Comparison of ENCODE assay signal across 16 mouse cellular contexts in the genomic region with DNA sequence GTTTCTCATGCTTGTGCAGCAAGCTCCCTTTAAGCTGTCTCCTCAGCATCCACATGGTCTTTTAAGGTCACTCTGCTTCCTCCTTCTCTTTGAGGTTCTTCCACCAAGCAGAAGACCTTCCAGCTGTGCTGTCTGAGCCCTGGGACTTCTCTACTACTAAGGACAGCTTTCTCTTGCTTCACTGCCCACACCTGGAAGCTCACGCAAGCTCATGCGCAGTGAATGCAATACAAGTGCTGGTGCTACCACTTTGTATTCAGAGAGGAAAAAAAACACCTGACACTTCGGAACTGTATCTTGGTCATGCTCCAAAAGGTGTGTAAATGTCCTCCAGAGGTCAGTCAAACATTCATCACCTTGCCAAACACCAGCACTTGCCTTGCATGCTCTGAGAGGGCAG.
DNase-seq lines count a peak whose midpoint lies in the region; TF ChIP-seq lines count a peak whose summit lies in the region.
"Had no signal": no experiment of that assay in that cellular context is flagged by ENCODE, and none has a peak within 500 bp of the region (broad histone marks: within the 10 kb centered on the region; RNA-seq: fewer than 3 reads in every experiment).

No protein-coding gene starts in this region.

- peaks cover 9 to 24% of the 10 kb centered on the region in 2 experiments; a peak in 3 of 4 replicates for H3K4me1 ChIP-seq in CH12.LX (ENCODE audit: control insufficient read depth in 1 of 2, insufficient read depth in 2 of 2)

- no peaks in the 10 kb centered on the region for H3K79me2 ChIP-seq in CH12.LX (replicated peaks; ENCODE audit: control insufficient read depth, extremely low read depth, insufficient read depth, poor library complexity, severe bottlenecking)

- no peaks in the 10 kb centered on the region for H3K36me3 ChIP-seq in CH12.LX (replicated peaks in 1 of 2; ENCODE audit: control insufficient read depth in 1 of 2, insufficient read depth in 1 of 2, low read length in 1 of 2)
- H3K36me3 ChIP-seq: G1E had no signal

- no peak overlapping the region for H3K4me3 ChIP-seq in CH12.LX (replicated peaks in 1 of 3; ENCODE audit: low read depth in 2 of 3, low read length in 2 of 3, poor library complexity in 1 of 3)

- H3K9me3 ChIP-seq in CH12.LX (replicated peaks; ENCODE audit: low read length): peaks cover 2% of the 10 kb centered on the region
- H3K9me3 ChIP-seq: G1E had no signal

- DNase-seq in CH12.LX (ENCODE audit: extremely low read depth): peak; percentile 53
- no peak for DNase-seq in testis, postnatal 14 days (ENCODE audit: low spot score)
- DNase-seq: adrenal gland, adult 2 months; adrenal gland, adult 8-10 months; adrenal gland, postnatal 10 days; adrenal gland, postnatal 14 days; adrenal gland, postnatal 25 days; adrenal gland, postnatal 36 days; B cell, adult 2 months; cerebellum, adult 11 months; cerebellum, adult 11-12 months; cerebellum, adult 18-20 months; cerebellum, adult 2 months; cerebellum, adult 8-10 months had no signal

- TF ChIP-seq EP300 in CH12.LX (IDR thresholded peaks at IDR 0.05; ENCODE audit: low read length): no peak

- TF ChIP-seq CTCF in CH12.LX (conservative IDR thresholded peaks at IDR 0.05 in 1 of 2, IDR thresholded peaks at IDR 0.05 in 1 of 2; ENCODE audit: low read depth in 2 of 2, low read length in 2 of 2): 0 out of 4 replicates have a peak, but pooled peaks of 1 of the 2 experiments have one; percentile 14

- dilution Hi-C loops in CH12.LX (cut with MboI; ENCODE audit: extremely low pct_ligation_motif_present, extremely low pct_unique_long_range_greater_than_20kb, low sequenced_read_pairs): no loop called here

- 0 out of 2 replicates have a peak overlapping the region, but pooled peaks have one; percentile 28 for H3K27ac ChIP-seq in CH12.LX (ENCODE audit: insufficient read depth, low read depth)

- no peak for TF ChIP-seq POLR2A in CH12.LX (IDR thresholded peaks at IDR 0.05; ENCODE audit: low read depth, low read length)

- no peak overlapping the region for H3K9ac ChIP-seq in CH12.LX (ENCODE audit: insufficient read depth, low read depth)

- no peak; the same call in 1 of the 2 replicates for TF ChIP-seq RAD21 in CH12.LX (IDR thresholded peaks at IDR 0.05; ENCODE audit: low read depth, low read length)

- H3K4me2 ChIP-seq in CH12.LX (ENCODE audit: insufficient read depth, low read depth, poor library complexity, severe bottlenecking): no peak overlapping the region

- in situ Hi-C loops in CH12.LX (cut with MboI; ENCODE audit: low pct_ligation_motif_present, low pct_unique_long_range_greater_than_20kb, low sequenced_read_pairs): no loop called here

- no peaks in the 10 kb centered on the region for H3K27me3 ChIP-seq in CH12.LX (replicated peaks)
- H3K27me3 ChIP-seq: Patski had no signal

TF ChIP-seq in CH12.LX, 34 proteins besides CTCF, POLR2A, EP300 and RAD21:
- TF ChIP-seq MAZ (IDR thresholded peaks at IDR 0.05; ENCODE audit: low read depth, low read length) (no peak), E2F4 (IDR thresholded peaks at IDR 0.05; ENCODE audit: insufficient replicate concordance, low read depth, low read length) (no peak), ZKSCAN1 (IDR thresholded peaks at IDR 0.05; ENCODE audit: borderline replicate concordance, low read depth, low read length) (no peak), BHLHE40 (IDR thresholded peaks at IDR 0.05; ENCODE audit: low read depth, low read length) (0 out of 2 replicates have a peak, but pooled peaks have one; percentile 34), ZMIZ1 (IDR thresholded peaks at IDR 0.05; ENCODE audit: low read depth, low read length) (no peak), TCF12 (IDR thresholded peaks at IDR 0.05; ENCODE audit: low read depth, low read length) (0 out of 2 replicates have a peak, but pooled peaks have one; percentile 10), CHD1 (IDR thresholded peaks at IDR 0.05; ENCODE audit: low read depth, low read length) (no peak), PAX5 (IDR thresholded peaks at IDR 0.05; ENCODE audit: low read length) (no peak), JUND (conservative IDR thresholded peaks at IDR 0.05; ENCODE audit: low read depth, low read length) (no peak), SMC3 (IDR thresholded peaks at IDR 0.05; ENCODE audit: low read depth, low read length) (0 out of 2 replicates have a peak, but pooled peaks have one; percentile 11), USF2 (conservative IDR thresholded peaks at IDR 0.05; ENCODE audit: low read depth, low read length) (no peak), POLR2AphosphoS2 (IDR thresholded peaks at IDR 0.05; ENCODE audit: low read depth, low read length) (no peak), TBP (conservative IDR thresholded peaks at IDR 0.05; ENCODE audit: low read depth, low read length) (no peak), ZNF384 (IDR thresholded peaks at IDR 0.05; ENCODE audit: low read depth, low read length) (peak; percentile 34; the same call in 1 of the 2 replicates), RCOR1 (conservative IDR thresholded peaks at IDR 0.05; ENCODE audit: low read depth, low read length) (no peak), JUN (IDR thresholded peaks at IDR 0.05; ENCODE audit: insufficient read depth, low read depth, low read length) (no peak), ZC3H11A (IDR thresholded peaks at IDR 0.05; ENCODE audit: low read depth, low read length) (no peak), CHD2 (IDR thresholded peaks at IDR 0.05; ENCODE audit: low read length) (no peak), NRF1 (IDR thresholded peaks at IDR 0.05; ENCODE audit: low read depth, low read length) (peak; percentile 73), ETS1 (conservative IDR thresholded peaks at IDR 0.05; ENCODE audit: low read depth, low read length) (0 out of 2 replicates have a peak, but pooled peaks have one; percentile 9), MXI1 (IDR thresholded peaks at IDR 0.05; ENCODE audit: low read depth, low read length) (no peak)
